Mouse (Mus musculus): Measurements from ENCODE around the gene Rag1. TPM values are rescaled to one million over a fixed set of nuclear protein-coding genes. Genes with fewer than 3 reads are reported as not detected.

Gene Rag1
- total and polyA plus RNA-seq, 2 experiments from 2014 or later, result 0.11 to 0.37 TPM

GRCm38 (mm10) chr2:101624011-101624410 lies 25.3 kb downstream of the Rag1 start:
- 61% methylated on average over 2 of the region's 2 CpGs for WGBS
- Histone ChIP-seq H3K4me1 (ENCODE audit: insufficient read depth, low read length) (peaks cover 6% of the 10 kb centered on the region; the same call in 1 of the 2 replicates), H3K36me3 (ENCODE audit: insufficient read depth, low read length) (no peaks in the 10 kb centered on the region), H3K9ac (replicated peaks; ENCODE audit: low read length) (no peak overlapping the region), H3K27ac (no peak overlapping the region), H3K9me3 (ENCODE audit: low read length) (no peaks in the 10 kb centered on the region), H3K4me2 (ENCODE audit: low read depth, low read length) (no peak overlapping the region), H3K4me3 (ENCODE audit: low read length) (no peak overlapping the region), H3K27me3 (ENCODE audit: insufficient read depth, low read length) (no peaks in the 10 kb centered on the region)
- TF ChIP-seq CTCF (IDR thresholded peaks at IDR 0.05; ENCODE audit: low read depth), result no peak
- DNase-seq (ENCODE audit: low spot score) (no peak), ATAC-seq (no peak)

GRCm38 (mm10) chr2:101623042-101623441 lies 26.3 kb downstream of the Rag1 start:
- H3K4me1 ChIP-seq (ENCODE audit: insufficient read depth, low read length), result peaks cover 6% of the 10 kb centered on the region; the same call in 1 of the 2 replicates
- 56% methylated on average over 2 of the region's 2 CpGs for WGBS
- H3K9me3 ChIP-seq (ENCODE audit: low read length), result no peaks in the 10 kb centered on the region
- H3K27me3 ChIP-seq (ENCODE audit: insufficient read depth, low read length), result no peaks in the 10 kb centered on the region
- no peak overlapping the region for H3K4me3 ChIP-seq (ENCODE audit: low read length)
- H3K27ac ChIP-seq, result no peak overlapping the region
- H3K36me3 ChIP-seq (ENCODE audit: insufficient read depth, low read length), result no peaks in the 10 kb centered on the region
- H3K4me2 ChIP-seq (ENCODE audit: low read depth, low read length), result no peak overlapping the region
- DNase-seq (ENCODE audit: low spot score), result no peak
- no peak overlapping the region for H3K9ac ChIP-seq (replicated peaks; ENCODE audit: low read length)
- TF ChIP-seq CTCF (IDR thresholded peaks at IDR 0.05; ENCODE audit: low read depth), result no peak
- no peak for ATAC-seq

- DNase-seq (ENCODE audit: low spot score), result no peak
- Histone ChIP-seq H3K27me3 (ENCODE audit: insufficient read depth, low read length) (no peaks in the 10 kb centered on the region), H3K27ac (no peak overlapping the region), H3K36me3 (ENCODE audit: insufficient read depth, low read length) (no peaks in the 10 kb centered on the region), H3K4me1 (ENCODE audit: insufficient read depth, low read length) (peaks cover 6% of the 10 kb centered on the region; the same call in 1 of the 2 replicates), H3K4me3 (ENCODE audit: low read length) (no peak overlapping the region), H3K9ac (replicated peaks; ENCODE audit: low read length) (no peak overlapping the region), H3K9me3 (ENCODE audit: low read length) (no peaks in the 10 kb centered on the region), H3K4me2 (ENCODE audit: low read depth, low read length) (no peak overlapping the region)
- TF ChIP-seq CTCF (IDR thresholded peaks at IDR 0.05; ENCODE audit: low read depth), result no peak
- no peak for ATAC-seq
- WGBS, result 70% methylated on average over 7 of the region's 7 CpGs
Observed at GRCm38 (mm10) chr2:101621611-101622010, 27.7 kb downstream of the Rag1 start.

GRCm38 (mm10) chr2:101620899-101621298 lies 28.4 kb downstream of the Rag1 start:
- WGBS, result 74% methylated on average over 3 of the region's 3 CpGs
- TF ChIP-seq CTCF (IDR thresholded peaks at IDR 0.05; ENCODE audit: low read depth), result no peak
- ATAC-seq, result no peak

GRCm38 (mm10) chr2:101618373-101618772 lies 30.9 kb downstream of the Rag1 start:
- DNase-seq (ENCODE audit: low spot score) (no peak), ATAC-seq (no peak)
- H3K36me3 ChIP-seq (ENCODE audit: insufficient read depth, low read length), result no peaks in the 10 kb centered on the region
- no peak overlapping the region for H3K4me2 ChIP-seq (ENCODE audit: low read depth, low read length)
- no peak overlapping the region for H3K9ac ChIP-seq (replicated peaks; ENCODE audit: low read length)
- 83% methylated on average over 4 of the region's 4 CpGs for WGBS
- peaks cover 6% of the 10 kb centered on the region; the same call in 1 of the 2 replicates for H3K4me1 ChIP-seq (ENCODE audit: insufficient read depth, low read length)
- no peak overlapping the region for H3K27ac ChIP-seq
- H3K27me3 ChIP-seq (ENCODE audit: insufficient read depth, low read length), result no peaks in the 10 kb centered on the region
- no peaks in the 10 kb centered on the region for H3K9me3 ChIP-seq (ENCODE audit: low read length)
- no peak for TF ChIP-seq CTCF (IDR thresholded peaks at IDR 0.05; ENCODE audit: low read depth)
- H3K4me3 ChIP-seq (ENCODE audit: low read length), result no peak overlapping the region

More at GRCm38 (mm10) chr2:101620899-101621298, 28.4 kb downstream of the Rag1 start:
- Histone ChIP-seq H3K9me3 (ENCODE audit: low read length) (no peaks in the 10 kb centered on the region), H3K9ac (replicated peaks; ENCODE audit: low read length) (no peak overlapping the region), H3K4me1 (ENCODE audit: insufficient read depth, low read length) (peaks cover 6% of the 10 kb centered on the region; the same call in 1 of the 2 replicates), H3K4me3 (ENCODE audit: low read length) (no peak overlapping the region), H3K36me3 (ENCODE audit: insufficient read depth, low read length) (no peaks in the 10 kb centered on the region), H3K27ac (no peak overlapping the region), H3K4me2 (ENCODE audit: low read depth, low read length) (no peak overlapping the region), H3K27me3 (ENCODE audit: insufficient read depth, low read length) (no peaks in the 10 kb centered on the region)
- DNase-seq (ENCODE audit: low spot score), result no peak

GRCm38 (mm10) chr2:101615464-101616305 lies 33.6 kb downstream of the Rag1 start:
- 68% methylated on average over 10 of the region's 10 CpGs for WGBS
- no peaks in the 10 kb centered on the region for H3K36me3 ChIP-seq (ENCODE audit: insufficient read depth, low read length)
- no peaks in the 10 kb centered on the region for H3K27me3 ChIP-seq (ENCODE audit: insufficient read depth, low read length)
- no peaks in the 10 kb centered on the region for H3K9me3 ChIP-seq (ENCODE audit: low read length)
- no peak overlapping the region for H3K27ac ChIP-seq
- peak; percentile 28 for DNase-seq (ENCODE audit: low spot score)
- ATAC-seq, result 0 out of 2 replicates have a peak, but pooled peaks have one; percentile 35
- TF ChIP-seq CTCF (IDR thresholded peaks at IDR 0.05; ENCODE audit: low read depth), result no peak
- H3K4me2 ChIP-seq (ENCODE audit: low read depth, low read length), result no peak overlapping the region
- H3K9ac ChIP-seq (replicated peaks; ENCODE audit: low read length), result no peak overlapping the region
- H3K4me3 ChIP-seq (ENCODE audit: low read length), result no peak overlapping the region
- peaks cover under 1% of the 10 kb centered on the region; the same call in 1 of the 2 replicates for H3K4me1 ChIP-seq (ENCODE audit: insufficient read depth, low read length)

GRCm38 (mm10) chr2:101610861-101611260 lies 38.4 kb downstream of the Rag1 start:
- H3K9ac ChIP-seq (replicated peaks; ENCODE audit: low read length), result no peak overlapping the region
- no peaks in the 10 kb centered on the region for H3K9me3 ChIP-seq (ENCODE audit: low read length)
- no peak for DNase-seq (ENCODE audit: low spot score)
- H3K4me2 ChIP-seq (ENCODE audit: low read depth, low read length), result no peak overlapping the region
- H3K27ac ChIP-seq, result no peak overlapping the region
- no peak for TF ChIP-seq CTCF (IDR thresholded peaks at IDR 0.05; ENCODE audit: low read depth)
- 85% methylated on average over 3 of the region's 3 CpGs for WGBS
- no peaks in the 10 kb centered on the region for H3K27me3 ChIP-seq (ENCODE audit: insufficient read depth, low read length)
- no peak for ATAC-seq
- no peaks in the 10 kb centered on the region for H3K36me3 ChIP-seq (ENCODE audit: insufficient read depth, low read length)
- no peaks in the 10 kb centered on the region for H3K4me1 ChIP-seq (ENCODE audit: insufficient read depth, low read length)
- H3K4me3 ChIP-seq (ENCODE audit: low read length), result no peak overlapping the region
